Mouse (Mus musculus) CH12F3 (cell line): Measurements from ENCODE around the gene Polr2g.
"Not testable (repeated sequence)": the region's sequence is repeated elsewhere in the genome, so short reads cannot be mapped to it uniquely, and the experiment has no call there.

Experiments
- in situ Hi-C: fragments of 300-500 bp; cut with MboI; formaldehyde crosslinking; loops from 2 replicates; pipeline ENCODE4 v1.14.3; 2020; ENCODE audit warnings: low sequenced_read_pairs

Gene Polr2g

GRCm38 (mm10) chr19:8798264-8798946, at the start of gene Polr2g:
Polr2g (minus strand) TSS chr19:8798577.
- in situ Hi-C loops, result no loop called here

- in situ Hi-C loops, result loop anchor here (10.0 kb wide), 1 partner anchor 270 kb away; no protein-coding TSS in a partner anchor
Measured at GRCm38 (mm10) chr19:8844371-8845129, 46.2 kb upstream of the Polr2g start.

- in situ Hi-C loops, result loop anchor here (10.0 kb wide), 1 partner anchor 272 kb away; no protein-coding TSS in a partner anchor
Measured at GRCm38 (mm10) chr19:8842961-8843360, 44.6 kb upstream of the Polr2g start.

GRCm38 (mm10) chr19:8841012-8841411, 42.6 kb upstream of the Polr2g start:
- in situ Hi-C loops, result loop anchor here (10.0 kb wide), 1 partner anchor 274 kb away; no protein-coding TSS in a partner anchor

- in situ Hi-C loops, result loop anchor here (10.0 kb wide), 1 partner anchor 275 kb away; no protein-coding TSS in a partner anchor
Measured at GRCm38 (mm10) chr19:8839908-8840791, 41.8 kb upstream of the Polr2g start.

- in situ Hi-C loops, result no loop called here
Measured at GRCm38 (mm10) chr19:8839103-8839907, 40.9 kb upstream of the Polr2g start, which contains the start of gene Gng3. Gng3 (minus strand) TSS chr19:8839194.

- in situ Hi-C loops, result no loop called here
Measured at GRCm38 (mm10) chr19:8838041-8838730, 39.8 kb upstream of the Polr2g start.

GRCm38 (mm10) chr19:8837251-8837791, 38.9 kb upstream of the Polr2g start, which contains the start of gene Bscl2:
Bscl2 (plus strand) TSS chr19:8837467.
- in situ Hi-C loops, result no loop called here

GRCm38 (mm10) chr19:8836327-8836726, 38.0 kb upstream of the Polr2g start:
- in situ Hi-C loops, result not testable (repeated sequence)

- in situ Hi-C loops, result no loop called here
Measured at GRCm38 (mm10) chr19:8832971-8833370, 34.6 kb upstream of the Polr2g start.

GRCm38 (mm10) chr19:8831262-8831661, 32.9 kb upstream of the Polr2g start:
- in situ Hi-C loops, result no loop called here

GRCm38 (mm10) chr19:8830664-8831063, 32.3 kb upstream of the Polr2g start:
- in situ Hi-C loops, result no loop called here

- in situ Hi-C loops, result no loop called here
Measured at GRCm38 (mm10) chr19:8829660-8830059, 31.3 kb upstream of the Polr2g start, which contains the start of gene AC129217.1. AC129217.1 (plus strand) TSS chr19:8829773.

GRCm38 (mm10) chr19:8822696-8823095, 24.3 kb upstream of the Polr2g start:
- in situ Hi-C loops, result no loop called here

- in situ Hi-C loops, result no loop called here
Measured at GRCm38 (mm10) chr19:8821146-8821545, 22.8 kb upstream of the Polr2g start.

GRCm38 (mm10) chr19:8820424-8820956, 22.1 kb upstream of the Polr2g start:
- in situ Hi-C loops, result no loop called here

GRCm38 (mm10) chr19:8819596-8820423, 21.4 kb upstream of the Polr2g start, which contains the start of gene Hnrnpul2:
Hnrnpul2 (plus strand) TSS chr19:8820010.
- in situ Hi-C loops, result no loop called here
